Mouse (Mus musculus): Measurements from ENCODE around the gene Cyp24a1.

Cyp24a1 gene

GRCm38 (mm10) chr2:170497091-170497566 is at the start of gene Cyp24a1:
Gene Cyp24a1, minus strand, starts transcription at chr2:170497145.
- DNase-seq (ENCODE audit: low spot score): peak; percentile 66

GRCm38 (mm10) chr2:170545745-170546144 is 48.8 kb upstream of the Cyp24a1 start:
- DNase-seq (ENCODE audit: low spot score): no peak

- DNase-seq (ENCODE audit: low spot score): no peak
Measured at GRCm38 (mm10) chr2:170544950-170545349, 48.0 kb upstream of the Cyp24a1 start.

- DNase-seq (ENCODE audit: low spot score): no peak
Measured at GRCm38 (mm10) chr2:170544159-170544558, 47.2 kb upstream of the Cyp24a1 start.

- DNase-seq (ENCODE audit: low spot score): peak; percentile 5
Measured at GRCm38 (mm10) chr2:170543625-170544024, 46.7 kb upstream of the Cyp24a1 start.

- DNase-seq (ENCODE audit: low spot score): no peak
Measured at GRCm38 (mm10) chr2:170539211-170539610, 42.3 kb upstream of the Cyp24a1 start.

- no peak for DNase-seq (ENCODE audit: low spot score)
Measured at GRCm38 (mm10) chr2:170535841-170536240, 38.9 kb upstream of the Cyp24a1 start.

- no peak for DNase-seq (ENCODE audit: low spot score)
Measured at GRCm38 (mm10) chr2:170534803-170535174, 37.8 kb upstream of the Cyp24a1 start.

GRCm38 (mm10) chr2:170534116-170534802 is 37.3 kb upstream of the Cyp24a1 start:
- no peak for DNase-seq (ENCODE audit: low spot score)

- no peak for DNase-seq (ENCODE audit: low spot score)
Measured at GRCm38 (mm10) chr2:170530256-170530655, 33.3 kb upstream of the Cyp24a1 start.

GRCm38 (mm10) chr2:170529766-170530165 is 32.8 kb upstream of the Cyp24a1 start:
- DNase-seq (ENCODE audit: low spot score): no peak

- DNase-seq (ENCODE audit: low spot score): no peak
Measured at GRCm38 (mm10) chr2:170528061-170528460, 31.1 kb upstream of the Cyp24a1 start.

- peak; percentile 53 for DNase-seq (ENCODE audit: low spot score)
Measured at GRCm38 (mm10) chr2:170526513-170526912, 29.6 kb upstream of the Cyp24a1 start.

GRCm38 (mm10) chr2:170520321-170520971 is 23.5 kb upstream of the Cyp24a1 start:
- DNase-seq (ENCODE audit: low spot score): peak; percentile 39

- no peak for DNase-seq (ENCODE audit: low spot score)
Measured at GRCm38 (mm10) chr2:170513756-170514155, 16.8 kb upstream of the Cyp24a1 start.

GRCm38 (mm10) chr2:170511073-170511891 is 14.3 kb upstream of the Cyp24a1 start:
- DNase-seq (ENCODE audit: low spot score): peak; percentile 90

- peak; percentile 89 for DNase-seq (ENCODE audit: low spot score)
Measured at GRCm38 (mm10) chr2:170508821-170509220, 11.9 kb upstream of the Cyp24a1 start.

GRCm38 (mm10) chr2:170507734-170508133 is 10.8 kb upstream of the Cyp24a1 start:
- peak; percentile 83 for DNase-seq (ENCODE audit: low spot score)

- DNase-seq (ENCODE audit: low spot score): no peak
Measured at GRCm38 (mm10) chr2:170503983-170504382, 7.0 kb upstream of the Cyp24a1 start.

- DNase-seq (ENCODE audit: low spot score): no peak
Measured at GRCm38 (mm10) chr2:170503343-170503742, 6.4 kb upstream of the Cyp24a1 start.

GRCm38 (mm10) chr2:170498011-170498410 is 1.1 kb upstream of the Cyp24a1 start:
- no peak for DNase-seq (ENCODE audit: low spot score)

- DNase-seq (ENCODE audit: low spot score): no peak
Measured at GRCm38 (mm10) chr2:170496154-170496930, 603 bp downstream of the Cyp24a1 start, which contains the start of gene Pfdn4. Gene Pfdn4, plus strand, starts transcription at chr2:170496428.

All from lung, postnatal 25 days (tissue).